Mouse (Mus musculus): ENCODE measurements around the gene Adamtsl4. TPM values are rescaled to one million over a fixed set of nuclear protein-coding genes. Genes with fewer than 3 reads are reported as not detected.
"Not testable (repeated sequence)": the region's sequence is repeated elsewhere in the genome, so short reads cannot be mapped to it uniquely, and the experiment has no call there.

The Adamtsl4 gene
- total RNA-seq, 2 experiments from 2014 or later = 7.0 to 7.9 TPM

GRCm38 (mm10) chr3:95670419-95670818 is 17.3 kb downstream of the Adamtsl4 start:
- peak; percentile 62 for TF ChIP-seq CTCF (conservative IDR thresholded peaks at IDR 0.05)
- not testable (repeated sequence) for H3K4me3 ChIP-seq; DNase-seq (ENCODE audit: low spot score in 2 of 2)

GRCm38 (mm10) chr3:95669309-95669665 is 18.4 kb downstream of the Adamtsl4 start:
- Histone ChIP-seq H3K27ac (0 out of 2 replicates have a peak overlapping the region, but pooled peaks have one; percentile 14), H3K4me3 (no peak overlapping the region)
- DNase-seq (ENCODE audit: low spot score in 2 of 2) = no peak
- TF ChIP-seq CTCF (conservative IDR thresholded peaks at IDR 0.05) = no peak

More at GRCm38 (mm10) chr3:95670419-95670818, 17.3 kb downstream of the Adamtsl4 start:
- not testable (repeated sequence) for H3K27ac ChIP-seq

GRCm38 (mm10) chr3:95668589-95669308 is 19.0 kb downstream of the Adamtsl4 start:
- Histone ChIP-seq H3K4me3 (no peak overlapping the region), H3K27ac (peak overlapping the region; percentile 74)
- DNase-seq (ENCODE audit: low spot score in 2 of 2) = no peak
- TF ChIP-seq CTCF (conservative IDR thresholded peaks at IDR 0.05) = no peak

GRCm38 (mm10) chr3:95668026-95668425 is 19.7 kb downstream of the Adamtsl4 start:
- peak overlapping the region; percentile 82 for H3K27ac ChIP-seq
- peak overlapping the region; percentile 11; the same call in 1 of the 2 replicates for H3K4me3 ChIP-seq
- DNase-seq (ENCODE audit: low spot score in 2 of 2) = peak; percentile 23 to 39
- TF ChIP-seq CTCF (conservative IDR thresholded peaks at IDR 0.05) = no peak

- peak overlapping the region; percentile 11; the same call in 1 of the 2 replicates for H3K4me3 ChIP-seq
- TF ChIP-seq CTCF (conservative IDR thresholded peaks at IDR 0.05) = no peak
- no peak for DNase-seq (ENCODE audit: low spot score in 2 of 2)
- H3K27ac ChIP-seq = peak overlapping the region; percentile 82
Measured at GRCm38 (mm10) chr3:95667521-95667920, 20.2 kb downstream of the Adamtsl4 start.

GRCm38 (mm10) chr3:95666124-95666844 is 21.4 kb downstream of the Adamtsl4 start:
- no peak for TF ChIP-seq CTCF (conservative IDR thresholded peaks at IDR 0.05)
- H3K4me3 ChIP-seq = no peak overlapping the region
- H3K27ac ChIP-seq = no peak overlapping the region
- DNase-seq (ENCODE audit: low spot score in 2 of 2) = no peak

GRCm38 (mm10) chr3:95664940-95665352 is 22.8 kb downstream of the Adamtsl4 start:
- DNase-seq (ENCODE audit: low spot score in 2 of 2) = no peak
- no peak for TF ChIP-seq CTCF (conservative IDR thresholded peaks at IDR 0.05)
- H3K4me3 ChIP-seq = no peak overlapping the region
- no peak overlapping the region for H3K27ac ChIP-seq

- Histone ChIP-seq H3K4me3 (no peak overlapping the region), H3K27ac (no peak overlapping the region)
- TF ChIP-seq CTCF (conservative IDR thresholded peaks at IDR 0.05) = no peak
- no peak for DNase-seq (ENCODE audit: low spot score in 2 of 2)
Measured at GRCm38 (mm10) chr3:95663969-95664608, 23.6 kb downstream of the Adamtsl4 start.

- no peak for TF ChIP-seq CTCF (conservative IDR thresholded peaks at IDR 0.05)
- no peak for DNase-seq (ENCODE audit: low spot score in 2 of 2)
- Histone ChIP-seq H3K4me3 (no peak overlapping the region), H3K27ac (no peak overlapping the region)
Measured at GRCm38 (mm10) chr3:95663486-95663885, 24.2 kb downstream of the Adamtsl4 start.

- Histone ChIP-seq H3K4me3 (peak overlapping the region; percentile 32; the same call in 1 of the 2 replicates), H3K27ac (peak overlapping the region; percentile 99; the same call in 1 of the 2 replicates)
- no peak for DNase-seq (ENCODE audit: low spot score in 2 of 2)
- TF ChIP-seq CTCF (conservative IDR thresholded peaks at IDR 0.05) = no peak
Measured at GRCm38 (mm10) chr3:95662724-95663449, 24.8 kb downstream of the Adamtsl4 start.

- no peak for DNase-seq (ENCODE audit: low spot score in 2 of 2)
- Histone ChIP-seq H3K27ac (peak overlapping the region; percentile 99; the same call in 1 of the 2 replicates), H3K4me3 (peak overlapping the region; percentile 77)
- no peak for TF ChIP-seq CTCF (conservative IDR thresholded peaks at IDR 0.05)
Measured at GRCm38 (mm10) chr3:95661945-95662715, 25.6 kb downstream of the Adamtsl4 start.

Measured in layer of hippocampus, adult 2 months (tissue).